Mouse (Mus musculus): ENCODE measurements around the gene Ahrr. TPM values are rescaled to one million over a fixed set of nuclear protein-coding genes. Genes with fewer than 3 reads are reported as not detected.

Gene Ahrr
- polyA plus RNA-seq, 1 experiment from 2014 or later, result 0.61 TPM

Other genes with a start within 250 kb of the Ahrr start
- gene Cep72, start 230.0 kb downstream of the Ahrr start, polyA plus RNA-seq (2015; fragmentation: Nextera tagmentation; extraction: Ambion mirVana), result 10.0 and 12.0 TPM in 2 replicates
- gene Slc9a3, start 170.9 kb downstream of the Ahrr start, polyA plus RNA-seq (2015; fragmentation: Nextera tagmentation; extraction: Ambion mirVana), result 0.04 TPM in 2 replicates
- 113 and 114 TPM in 2 replicates for gene Exoc3, start 83.6 kb downstream of the Ahrr start, polyA plus RNA-seq (2015; fragmentation: Nextera tagmentation; extraction: Ambion mirVana)
- 119 and 123 TPM in 2 replicates for gene Pdcd6, start 25.2 kb upstream of the Ahrr start, polyA plus RNA-seq (2015; fragmentation: Nextera tagmentation; extraction: Ambion mirVana)
- 202 and 213 TPM in 2 replicates for gene Sdha, start 57.9 kb upstream of the Ahrr start, polyA plus RNA-seq (2015; fragmentation: Nextera tagmentation; extraction: Ambion mirVana)
- gene Ccdc127, start 58.0 kb upstream of the Ahrr start, polyA plus RNA-seq (2015; fragmentation: Nextera tagmentation; extraction: Ambion mirVana), result 50.7 and 50.9 TPM in 2 replicates
- gene Lrrc14b, start 71.7 kb upstream of the Ahrr start, polyA plus RNA-seq (2015; fragmentation: Nextera tagmentation; extraction: Ambion mirVana), result not detected in 2 replicates
- gene Zfp72, start 98.5 kb upstream of the Ahrr start, polyA plus RNA-seq (2015; fragmentation: Nextera tagmentation; extraction: Ambion mirVana), result 5.8 and 6.5 TPM in 2 replicates
- 109 TPM in 2 replicates for gene Ftl1-ps1, start 107.4 kb upstream of the Ahrr start, polyA plus RNA-seq (2015; fragmentation: Nextera tagmentation; extraction: Ambion mirVana)
- 17.3 and 17.8 TPM in 2 replicates for gene Zfp825, start 201.7 kb upstream of the Ahrr start, polyA plus RNA-seq (2015; fragmentation: Nextera tagmentation; extraction: Ambion mirVana)